Mouse (Mus musculus) ES-E14 (cell line): Measurements from ENCODE around the gene Adamts14. TPM values are rescaled to one million over a fixed set of nuclear protein-coding genes. Genes with fewer than 3 reads are reported as not detected.

Experiments
- DNase-seq: peaks from one replicate; pipeline ENCODE4 v3.0.0-alpha.2; 2013; ENCODE audit warnings: low read depth, low spot score
- H3K27ac ChIP-seq: 2 replicates; pipeline ENCODE4 v1.5.1; 2012; ENCODE audit warnings: low read depth, mild to moderate bottlenecking, low read length, moderate library complexity, mixed read lengths; ENCODE audit not compliant: poor library complexity, insufficient read depth, severe bottlenecking
- H3K36me3 ChIP-seq: 2 replicates; pipeline ENCODE4 v1.6.1; 2012; ENCODE audit warnings: mild to moderate bottlenecking, low read length, moderate library complexity, mixed read lengths; ENCODE audit not compliant: control insufficient read depth, poor library complexity, insufficient read depth, severe bottlenecking
- H3K4me1 ChIP-seq, 2 experiments: fragments of 150-350 bp in 1 of 2; sonication (generic) in 1 of 2; 2 replicates each; pipeline ENCODE4 v1.6.1; 2012; ENCODE audit warnings: low read length in 2 of 2, mild to moderate bottlenecking in 1 of 2, mixed read lengths in 1 of 2; ENCODE audit not compliant: control insufficient read depth in 2 of 2, insufficient read depth in 2 of 2, poor library complexity in 1 of 2
- H3K4me3 ChIP-seq, 2 experiments: fragments of 150-350 bp in 1 of 2; sonication (generic) in 1 of 2; 2 replicates each; pipeline ENCODE4 v1.5.1; 2012; ENCODE audit warnings: low read length in 2 of 2, low read depth in 1 of 2, mild to moderate bottlenecking in 1 of 2, mixed read lengths in 1 of 2; ENCODE audit not compliant: insufficient read depth in 1 of 2, poor library complexity in 1 of 2, severe bottlenecking in 1 of 2
- H3K9ac ChIP-seq: 2 replicates; pipeline ENCODE4 v1.6.1; 2012; ENCODE audit warnings: low read depth, mild to moderate bottlenecking, low read length, mixed read lengths; ENCODE audit not compliant: poor library complexity, insufficient read depth, severe bottlenecking
- H3K9me3 ChIP-seq: fragments of 150-350 bp; sonication (generic); 2 replicates; pipeline ENCODE4 v1.6.1; 2012; ENCODE audit warnings: low read depth, mild to moderate bottlenecking, low read length; ENCODE audit not compliant: control insufficient read depth, insufficient read depth
- CHD2 ChIP-seq: IDR thresholded peaks from 2 replicates; pipeline ENCODE4 v1.6.1; 2014; ENCODE audit warnings: mild to moderate bottlenecking, low read depth, low read length, inconsistent platforms
- HCFC1 ChIP-seq: IDR thresholded peaks from 2 replicates; pipeline ENCODE4 v1.6.1; 2012; ENCODE audit warnings: low read length, inconsistent platforms, borderline replicate concordance; ENCODE audit not compliant: insufficient read depth
- MAFK ChIP-seq: IDR thresholded peaks from 2 replicates; pipeline ENCODE4 v1.6.1; 2014; ENCODE audit warnings: mild to moderate bottlenecking, low read depth, low read length, inconsistent platforms; ENCODE audit not compliant: insufficient read depth
- ZC3H11A ChIP-seq: IDR thresholded peaks from 2 replicates; pipeline ENCODE4 v1.6.1; 2012; ENCODE audit warnings: low read depth, mild to moderate bottlenecking, inconsistent platforms, low read length, borderline replicate concordance
- ZNF384 ChIP-seq: IDR thresholded peaks from 2 replicates; pipeline ENCODE4 v1.6.1; 2012; ENCODE audit warnings: low read depth, low read length, inconsistent platforms
- in situ Hi-C, 2 experiments: fragments of 600-800 bp; cut with MboI; formaldehyde crosslinking; loops; one replicate each; pipeline ENCODE4 v1.15.1; 2025; ENCODE audit warnings: low sequenced_read_pairs in 2 of 2, inconsistent platforms in 1 of 2; ENCODE audit not compliant: unreplicated experiment in 2 of 2
- total RNA-seq: library from RNA; depleted of rRNA; stranded (reverse); fragments of 300-350 nt; gene quantifications from 2 replicates; pipeline ENCODE4 v1.2.3, GENCODE M21; 2012

Adamts14 gene
- total RNA-seq, 1 experiment = 7.4 TPM

GRCm38 (mm10) chr10:61263606-61264005, 9.6 kb downstream of the Adamts14 start:
- Histone ChIP-seq H3K9me3 (no peaks in the 10 kb centered on the region; the same call in 1 of the 2 replicates), H3K9ac (no peak overlapping the region), H3K36me3 (peaks cover 1% of the 10 kb centered on the region; the same call in 1 of the 2 replicates), H3K4me3 (no peak overlapping the region), H3K27ac (no peak overlapping the region), H3K4me1 (no peaks in the 10 kb centered on the region)
- TF ChIP-seq HCFC1 = no peak
- TF ChIP-seq MAFK = no peak
- no peak for TF ChIP-seq ZC3H11A
- TF ChIP-seq CHD2 = no peak
- TF ChIP-seq ZNF384 = no peak
- no peak for DNase-seq
- in situ Hi-C loops = no loop called here

- Histone ChIP-seq H3K36me3 (no peaks in the 10 kb centered on the region), H3K4me1 (no peaks in the 10 kb centered on the region; a peak in 1 of 4 replicates), H3K27ac (no peak overlapping the region), H3K4me3 (no peak overlapping the region), H3K9ac (no peak overlapping the region), H3K9me3 (no peaks in the 10 kb centered on the region; the same call in 1 of the 2 replicates)
- no peak for DNase-seq
- TF ChIP-seq MAFK (no peak), CHD2 (no peak), ZNF384 (no peak), HCFC1 (no peak), ZC3H11A (no peak)
- in situ Hi-C loops = no loop called here
Measured at GRCm38 (mm10) chr10:61261229-61262156, 11.7 kb downstream of the Adamts14 start.

- no peaks in the 10 kb centered on the region for H3K36me3 ChIP-seq
- no peak for DNase-seq
- H3K4me1 ChIP-seq = no peaks in the 10 kb centered on the region; a peak in 1 of 4 replicates
- in situ Hi-C loops = no loop called here
- no peaks in the 10 kb centered on the region for H3K9me3 ChIP-seq
- H3K4me3 ChIP-seq = no peak overlapping the region
- no peak overlapping the region for H3K27ac ChIP-seq
- TF ChIP-seq CHD2 = no peak
- no peak for TF ChIP-seq HCFC1
- TF ChIP-seq MAFK = no peak
- TF ChIP-seq ZNF384 = no peak
- TF ChIP-seq ZC3H11A = no peak
- no peak overlapping the region for H3K9ac ChIP-seq
Measured at GRCm38 (mm10) chr10:61258131-61258530, 15.1 kb downstream of the Adamts14 start.

GRCm38 (mm10) chr10:61256665-61257064, 16.6 kb downstream of the Adamts14 start:
- H3K4me1 ChIP-seq = no peaks in the 10 kb centered on the region; a peak in 1 of 4 replicates
- no peak overlapping the region for H3K4me3 ChIP-seq
- H3K36me3 ChIP-seq = no peaks in the 10 kb centered on the region
- DNase-seq = no peak
- no peak overlapping the region for H3K9ac ChIP-seq
- in situ Hi-C loops = no loop called here
- H3K27ac ChIP-seq = no peak overlapping the region
- TF ChIP-seq HCFC1 (no peak), MAFK (no peak), ZC3H11A (no peak), CHD2 (no peak), ZNF384 (no peak)
- no peaks in the 10 kb centered on the region for H3K9me3 ChIP-seq
